Mouse (Mus musculus) thymus, adult 2 months (tissue): ENCODE data around the gene Bbof1. TPM values are rescaled to one million over a fixed set of nuclear protein-coding genes. Genes with fewer than 3 reads are reported as not detected.
A peak's percentile ranks its signal among the peaks of the same experiment; 100 is the strongest.

Experiments
- DNase-seq: peaks from one replicate; pipeline ENCODE4 v3.0.0; 2021
- H3K27ac ChIP-seq: fragments of 200-500 bp; 2 replicates; pipeline ENCODE4 v1.5.1; 2012; ENCODE audit warnings: low read length, control low read depth; ENCODE audit not compliant: control insufficient read depth, insufficient read depth
- H3K27me3 ChIP-seq: fragments of 200-500 bp; 2 replicates; pipeline ENCODE4 v1.6.1; 2012; ENCODE audit warnings: mild to moderate bottlenecking, low read length, moderate library complexity, mixed read lengths; ENCODE audit not compliant: control insufficient read depth, insufficient read depth
- H3K36me3 ChIP-seq: fragments of 200-500 bp; 2 replicates; pipeline ENCODE4 v1.6.1; 2012; ENCODE audit warnings: mild to moderate bottlenecking, low read length, moderate library complexity; ENCODE audit not compliant: control insufficient read depth, insufficient read depth
- H3K4me1 ChIP-seq: fragments of 200-500 bp; replicated peaks from 2 replicates; pipeline ENCODE4 v1.6.1; 2012; ENCODE audit warnings: low read length; ENCODE audit not compliant: control insufficient read depth, insufficient read depth
- H3K4me3 ChIP-seq: fragments of 200-500 bp; 2 replicates; pipeline ENCODE4 v1.5.1; 2012; ENCODE audit warnings: mild to moderate bottlenecking, low read length, control low read depth, moderate library complexity; ENCODE audit not compliant: control insufficient read depth, insufficient read depth
- CTCF ChIP-seq: fragments of 200-500 bp; IDR thresholded peaks from 2 replicates; pipeline ENCODE4 v1.5.1; 2012; ENCODE audit warnings: mild to moderate bottlenecking, control low read depth, low read length, moderate library complexity, borderline replicate concordance; ENCODE audit not compliant: control insufficient read depth, poor library complexity, insufficient read depth; ENCODE audit errors: extremely low read depth
- POLR2A ChIP-seq: fragments of 200-500 bp; IDR thresholded peaks from 2 replicates; pipeline ENCODE4 v1.6.1; 2012; ENCODE audit warnings: mild to moderate bottlenecking, low read length, control low read depth, moderate library complexity; ENCODE audit not compliant: control insufficient read depth, poor library complexity, insufficient read depth; ENCODE audit errors: extremely low read depth
- WGBS: fragments of 180-500 bp; shearing (Covaris S2); methylation state at CpG from one replicate; pipeline ENCODE4 v1.1.7; 2018; 5-methylcytosine and 5-hydroxymethylcytosine counted together
- polyA plus RNA-seq: library from polyadenylated mRNA; depleted of rRNA; stranded (reverse); fragments of >200 nt; gene quantifications from 2 replicates; pipeline ENCODE4 v1.2.3, GENCODE M21; 2012

Gene Bbof1
- polyA plus RNA-seq, 1 experiment, result 0.73 TPM

DNA sequence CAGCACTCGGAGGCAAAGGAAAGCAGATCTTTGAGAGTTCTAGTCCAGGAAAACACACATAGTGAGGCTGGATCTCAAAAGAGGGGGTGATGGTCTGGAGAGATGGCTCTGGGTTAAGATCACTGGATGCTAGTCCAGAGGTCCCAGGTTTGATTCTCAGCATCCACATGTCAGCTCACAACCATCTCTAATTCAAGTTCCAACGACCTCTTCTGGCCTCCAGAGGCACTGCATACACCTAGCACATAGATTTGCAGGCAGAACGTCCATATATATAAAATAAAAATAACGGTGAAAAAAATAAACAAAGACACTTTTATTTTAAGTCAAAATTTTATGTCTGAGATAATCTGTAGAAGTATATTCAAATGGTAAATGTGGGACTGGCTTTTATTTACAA, 1.6 kb upstream of the Bbof1 start:
- DNase-seq, result no peak
- H3K27ac ChIP-seq, result peak overlapping the region; percentile 61; the same call in 1 of the 2 replicates
- H3K4me1 ChIP-seq, result peaks cover 10% of the 10 kb centered on the region
- no peaks in the 10 kb centered on the region for H3K27me3 ChIP-seq
- TF ChIP-seq POLR2A, result no peak
- no peak for TF ChIP-seq CTCF
- H3K36me3 ChIP-seq, result peaks cover 6% of the 10 kb centered on the region; the same call in 1 of the 2 replicates
- 65% methylated on average over 4 of the region's 4 CpGs for WGBS
- H3K4me3 ChIP-seq, result no peak overlapping the region

DNA sequence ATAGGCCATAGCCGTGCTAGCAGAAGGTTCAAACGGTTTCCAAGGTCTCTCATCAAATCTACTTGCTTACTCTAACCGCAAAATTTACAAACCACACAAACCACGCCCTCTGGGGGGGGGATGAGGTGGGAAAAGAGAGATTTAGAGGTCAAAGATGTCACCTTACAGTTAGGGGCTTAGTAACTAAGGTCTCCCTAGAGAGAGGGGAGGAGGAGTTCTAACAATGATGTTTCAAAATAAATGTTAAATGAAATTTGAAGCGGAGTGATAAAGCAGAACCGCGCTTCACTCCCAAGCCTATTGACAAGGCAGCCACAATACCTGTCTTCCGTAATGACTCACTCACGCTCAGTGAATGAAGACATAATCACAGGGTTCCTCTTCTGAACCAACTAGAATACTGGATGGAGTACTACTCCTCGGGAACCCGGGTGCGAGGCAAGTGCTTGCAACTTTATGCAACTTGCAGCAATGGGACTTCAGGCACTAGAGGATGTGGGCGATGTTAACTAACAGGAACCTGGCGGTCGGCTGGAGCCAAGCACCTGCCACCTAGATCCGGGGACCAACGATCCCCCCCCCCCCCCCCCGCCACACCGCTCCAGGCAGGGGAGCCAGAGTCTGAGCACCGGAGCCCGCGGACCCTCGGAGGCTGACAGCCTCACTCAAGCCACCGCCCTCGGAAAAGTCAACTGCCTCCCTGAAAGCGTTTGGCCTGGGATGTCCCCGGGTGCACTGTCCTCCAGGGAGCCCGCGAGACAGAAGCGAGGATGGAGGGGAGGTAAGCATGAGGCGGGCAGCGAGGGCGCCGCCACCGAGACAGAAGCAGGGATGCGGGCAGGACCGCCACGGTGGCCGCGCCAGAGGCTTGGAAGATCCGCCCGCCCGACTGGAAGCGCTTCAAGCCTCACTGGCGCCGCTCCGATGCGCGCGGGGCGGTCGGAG, 725 bp upstream of the Bbof1 start:
- WGBS, result under 1% methylated on average over 48 of the region's 52 CpGs
- Histone ChIP-seq H3K27ac (peak overlapping the region; percentile 86), H3K4me3 (peak overlapping the region; percentile 75), H3K36me3 (no peaks in the 10 kb centered on the region), H3K27me3 (no peaks in the 10 kb centered on the region), H3K4me1 (peaks cover 10% of the 10 kb centered on the region)
- TF ChIP-seq CTCF, result no peak
- no peak for TF ChIP-seq POLR2A
- DNase-seq, result peak; percentile 82

DNA sequence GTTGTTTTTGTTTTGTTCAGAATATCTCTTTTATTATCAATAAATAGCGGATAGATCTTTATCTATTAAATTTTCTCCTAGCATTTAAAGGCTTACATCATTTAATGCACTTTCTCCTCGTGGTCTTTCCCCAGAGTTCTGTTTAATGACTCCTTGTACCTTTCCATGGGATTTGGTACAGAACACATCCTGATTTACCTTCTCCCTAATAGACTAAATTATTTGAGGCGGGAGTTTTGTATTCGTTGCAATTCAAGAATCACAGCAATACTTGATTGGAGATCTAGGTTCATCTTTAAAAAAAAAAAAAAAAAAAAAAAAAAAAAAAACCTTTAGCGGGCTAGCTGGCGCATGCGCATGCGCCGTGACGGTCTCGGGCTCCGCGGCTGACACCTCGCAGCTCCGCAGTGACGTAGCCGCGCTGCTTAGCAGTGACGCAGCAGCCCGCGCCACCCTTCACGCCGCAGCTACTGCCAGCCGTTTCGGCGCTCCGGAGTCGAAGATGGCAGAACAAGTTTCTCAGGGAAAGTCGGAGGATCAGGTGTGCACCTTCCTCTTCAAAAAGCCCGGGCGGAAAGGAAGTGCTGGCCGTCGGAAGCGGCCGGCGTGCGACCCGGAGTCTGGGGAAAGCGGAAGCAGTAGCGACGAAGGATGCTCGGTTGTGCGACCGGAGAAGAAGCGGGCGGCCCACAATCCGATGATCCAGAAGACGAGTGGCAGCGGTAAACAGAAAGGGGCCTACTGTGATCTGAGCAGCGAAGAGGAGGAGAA, 8.1 kb downstream of the Bbof1 start, which contains the start of gene Rnf113a2:
TSS of gene Rnf113a2 (plus strand) at position 363 of the 771 bp plus-strand sequence.
- Histone ChIP-seq H3K36me3 (no peaks in the 10 kb centered on the region), H3K27me3 (no peaks in the 10 kb centered on the region), H3K4me3 (peak within 1 kb of the TSS; percentile 74), H3K27ac (peak within 1 kb of the TSS; percentile 35), H3K4me1 (peaks cover 8% of the 10 kb centered on the region)
- TF ChIP-seq CTCF (no peak), POLR2A (peak; percentile 72)
- DNase-seq, result peak; percentile 83
- 4% methylated on average over 50 of the region's 50 CpGs for WGBS

DNA sequence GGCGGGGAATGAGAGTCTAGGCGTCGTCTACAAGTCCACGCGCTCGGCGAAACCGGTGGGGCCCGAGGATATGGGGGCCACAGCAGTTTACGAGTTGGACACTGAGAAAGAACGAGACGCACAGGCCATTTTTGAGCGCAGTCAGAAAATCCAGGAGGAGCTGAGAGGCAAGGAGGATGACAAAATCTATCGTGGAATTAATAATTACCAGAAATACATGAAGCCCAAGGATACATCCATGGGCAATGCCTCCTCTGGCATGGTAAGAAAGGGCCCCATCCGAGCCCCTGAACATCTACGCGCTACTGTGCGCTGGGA, 8.7 kb downstream of the Bbof1 start:
- Histone ChIP-seq H3K36me3 (no peaks in the 10 kb centered on the region), H3K27me3 (no peaks in the 10 kb centered on the region), H3K27ac (peak overlapping the region; percentile 35; the same call in 1 of the 2 replicates), H3K4me1 (peaks cover 8% of the 10 kb centered on the region), H3K4me3 (peak overlapping the region; percentile 74)
- WGBS, result 42% methylated on average over 18 of the region's 18 CpGs
- no peak for DNase-seq
- TF ChIP-seq CTCF (no peak), POLR2A (no peak; the same call in 1 of the 2 replicates)

DNA sequence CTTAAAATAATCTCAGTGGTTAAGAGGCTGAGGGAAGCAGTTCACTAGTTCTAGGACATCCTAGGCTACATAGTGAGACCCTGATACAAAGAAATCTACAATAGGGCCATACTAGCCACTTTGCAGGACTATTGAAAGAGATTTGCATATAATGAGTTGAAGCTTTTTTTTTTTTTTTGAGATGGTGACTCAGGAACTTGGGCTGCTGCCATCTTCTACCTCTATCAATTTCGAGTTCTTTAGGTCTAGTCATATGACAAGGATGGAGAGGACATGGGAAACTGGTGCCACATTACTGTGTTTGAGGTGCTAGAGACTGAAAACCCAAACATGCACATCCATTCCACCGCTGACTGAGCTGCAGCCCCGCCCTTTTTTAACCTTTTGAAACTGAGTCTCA, 15.1 kb downstream of the Bbof1 start:
- 87% methylated on average over 3 of the region's 3 CpGs for WGBS

DNA sequence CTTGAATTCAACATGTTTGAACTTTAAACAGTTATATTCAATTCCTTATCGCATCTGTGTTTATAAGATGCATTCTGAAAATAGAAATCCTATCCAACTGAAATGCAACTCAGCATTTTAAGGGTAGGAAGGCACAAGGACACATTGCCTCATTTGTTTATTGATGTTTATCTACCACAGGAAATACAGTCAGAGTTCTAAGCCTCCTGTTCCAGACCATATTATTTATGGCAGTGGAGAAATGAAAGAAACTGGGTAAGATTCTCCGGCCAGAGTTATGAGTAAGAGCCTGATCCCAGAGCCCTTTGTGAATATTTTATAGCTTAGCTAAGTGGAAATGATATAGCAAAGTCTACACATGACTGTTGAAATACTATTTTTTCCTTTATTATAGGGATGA, 21.0 kb downstream of the Bbof1 start:
- H3K27me3 ChIP-seq, result no peaks in the 10 kb centered on the region
- no peak overlapping the region for H3K4me3 ChIP-seq
- no peaks in the 10 kb centered on the region for H3K4me1 ChIP-seq
- WGBS, result 95% methylated on average over 2 of the region's 2 CpGs
- no peak overlapping the region for H3K27ac ChIP-seq
- TF ChIP-seq CTCF (no peak), POLR2A (no peak)
- no peak for DNase-seq
- 0 out of 2 replicates have a peak, but pooled peaks cover 3% of the 10 kb centered on the region for H3K36me3 ChIP-seq

More for the DNA sequence above, 15.1 kb downstream of the Bbof1 start:
- no peak for TF ChIP-seq CTCF
- TF ChIP-seq POLR2A, result no peak
- DNase-seq, result no peak
- H3K4me1 ChIP-seq, result no peaks in the 10 kb centered on the region
- no peaks in the 10 kb centered on the region for H3K36me3 ChIP-seq
- no peak overlapping the region for H3K27ac ChIP-seq
- no peaks in the 10 kb centered on the region for H3K27me3 ChIP-seq
- no peak overlapping the region for H3K4me3 ChIP-seq
